Mouse (Mus musculus) megakaryocyte-erythroid progenitor cell, adult 5-6 weeks (primary cell): ENCODE results near the gene Elmo1. TPM values are rescaled to one million over a fixed set of nuclear protein-coding genes. Genes with fewer than 3 reads are reported as not detected.

Experiments
- ATAC-seq: replicated peaks from 2 replicates; pipeline ENCODE4 v1.8.0; 2016; ENCODE audit warnings: mild to moderate bottlenecking, inconsistent platforms; ENCODE audit not compliant: severe bottlenecking, poor library complexity, low FRiP score, low TSS enrichment
- total RNA-seq, 2 experiments: library from RNA; stranded (forward) in 1 of 2; stranded (reverse) in 1 of 2; fragments of 200-1000, 215-1000 nt in 1 of 2; fragments of >200 nt in 1 of 2; fragmentation: Nextera tagmentation in 1 of 2; gene quantifications; 2 replicates each; pipeline ENCODE4 v1.2.3; 2014 to 2017

The Elmo1 gene
- total RNA-seq, 2 experiments from 2014 or later: 13.0 to 23.4 TPM

DNA sequence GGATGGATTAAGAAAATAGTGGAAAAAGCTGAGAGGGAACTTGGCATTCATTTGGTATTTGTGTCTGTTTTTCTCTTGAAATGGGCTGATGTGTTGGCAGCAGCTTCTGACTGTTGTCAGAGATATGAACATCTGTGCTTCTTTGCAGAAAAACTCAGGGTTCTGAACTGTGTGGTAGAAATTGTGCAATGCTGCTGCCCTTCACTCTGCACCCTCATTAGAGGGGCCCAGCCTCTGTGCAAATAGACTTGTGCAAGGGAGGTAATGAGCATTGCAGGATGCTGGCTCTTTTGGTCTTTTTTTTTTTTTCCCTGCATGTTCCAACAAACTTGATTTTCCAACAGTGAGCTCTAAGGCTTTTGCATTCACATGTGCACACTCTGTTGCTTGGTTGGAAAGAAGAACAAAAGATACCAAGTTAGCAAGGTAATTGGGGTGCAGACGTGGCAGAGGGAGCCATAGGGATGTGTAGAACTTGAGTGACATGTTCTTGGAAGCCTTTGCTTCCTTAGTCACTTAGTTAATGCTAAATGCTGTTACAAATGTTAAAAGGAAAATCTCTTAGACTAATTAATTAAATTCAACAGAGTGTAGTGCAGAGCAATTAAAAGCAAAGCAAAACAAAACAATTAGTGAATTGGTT is 26.6 kb downstream of the Elmo1 start:
- ATAC-seq: peak; percentile 49; the same call in 1 of the 2 replicates

DNA sequence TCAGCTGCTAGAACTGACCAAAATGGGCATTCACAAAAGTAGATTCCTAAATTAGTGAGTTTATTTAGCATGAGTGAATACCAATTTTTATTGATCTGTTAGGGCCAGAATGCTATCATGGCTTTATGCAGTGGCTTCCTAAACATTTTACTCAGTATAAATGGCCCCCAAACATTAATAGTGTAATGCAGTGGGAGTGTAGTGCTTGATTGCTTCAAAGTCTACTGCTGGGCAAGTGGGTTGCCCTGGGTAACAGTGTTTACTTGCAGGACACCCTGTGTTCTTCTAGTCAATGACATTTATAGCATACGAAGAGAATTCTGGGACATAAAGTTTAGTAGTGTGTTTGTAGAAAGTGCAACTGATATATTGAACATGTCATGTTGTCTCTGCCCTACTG is 27.3 kb downstream of the Elmo1 start:
- no peak for ATAC-seq

DNA sequence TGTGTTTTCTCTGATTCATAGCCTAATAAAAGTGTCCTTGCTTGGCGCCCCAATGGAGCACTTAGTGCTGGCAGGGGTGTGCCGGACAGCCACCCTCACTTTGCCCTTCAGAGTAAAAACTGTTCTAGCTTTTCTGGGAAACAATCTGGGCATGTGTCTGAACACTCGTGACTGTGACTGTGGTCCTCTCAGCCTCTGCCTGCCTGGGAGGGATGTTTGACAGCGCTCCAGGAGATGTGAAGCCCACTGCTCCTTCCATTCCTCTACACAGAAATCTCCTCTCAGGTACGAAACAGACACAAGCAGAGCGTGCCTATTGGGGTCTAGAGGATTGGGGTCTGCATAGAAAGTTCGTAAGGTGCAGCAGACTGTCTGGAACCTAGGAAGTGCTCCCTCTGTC is 28.5 kb downstream of the Elmo1 start:
- ATAC-seq: no peak

DNA sequence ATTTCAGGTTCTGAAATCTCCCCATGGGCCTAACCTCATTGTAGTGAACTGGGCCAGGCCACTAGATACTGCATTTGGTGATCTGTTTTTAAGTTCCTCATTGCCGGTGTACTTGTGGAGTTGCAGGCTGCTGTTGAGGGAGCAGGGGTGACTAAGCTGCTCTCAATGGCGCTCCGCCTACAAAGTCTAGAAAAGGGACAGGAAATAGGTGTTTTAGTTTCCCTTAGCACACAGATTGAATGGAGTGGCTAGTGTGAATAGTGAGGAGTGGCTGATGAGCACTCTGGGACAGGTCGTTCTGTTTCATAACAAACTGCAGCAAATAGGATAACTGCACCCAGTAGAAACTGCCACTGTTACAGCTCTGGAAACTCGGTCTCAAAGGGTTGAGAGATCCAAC is 30.3 kb downstream of the Elmo1 start:
- ATAC-seq: peak; percentile 44; the same call in 1 of the 2 replicates

DNA sequence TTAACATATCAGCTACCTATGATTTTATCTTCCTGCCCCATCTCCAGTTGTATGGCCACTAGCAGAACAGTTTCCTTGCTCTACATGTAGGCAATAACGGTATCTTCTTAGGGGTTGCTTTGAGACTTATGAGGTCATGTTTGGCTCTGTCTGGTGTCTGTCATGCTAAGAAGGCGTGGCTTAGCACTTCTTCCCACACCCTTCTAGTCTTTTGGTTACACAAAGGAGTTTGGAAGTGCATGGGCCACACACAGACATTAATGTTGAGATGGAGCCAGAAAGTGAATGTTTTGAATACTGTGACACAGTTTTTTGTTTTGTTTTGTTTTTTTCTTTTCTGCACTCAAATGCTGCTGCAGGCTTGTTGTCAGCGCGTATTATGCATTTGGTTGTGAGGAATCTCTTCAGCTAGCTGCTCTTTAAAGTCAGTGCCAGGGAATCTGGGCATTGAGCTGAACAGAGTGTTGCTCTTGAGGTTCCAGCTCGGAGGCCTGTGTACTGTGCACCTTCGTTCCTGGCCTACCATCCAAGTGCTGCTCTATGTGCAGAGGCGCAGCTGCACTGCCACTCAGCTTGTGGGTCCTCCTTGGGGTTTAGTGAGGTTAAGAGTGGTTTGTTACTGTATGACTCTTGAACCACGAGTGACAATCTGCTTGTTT is 31.1 kb downstream of the Elmo1 start:
- peak; percentile 67 for ATAC-seq

DNA sequence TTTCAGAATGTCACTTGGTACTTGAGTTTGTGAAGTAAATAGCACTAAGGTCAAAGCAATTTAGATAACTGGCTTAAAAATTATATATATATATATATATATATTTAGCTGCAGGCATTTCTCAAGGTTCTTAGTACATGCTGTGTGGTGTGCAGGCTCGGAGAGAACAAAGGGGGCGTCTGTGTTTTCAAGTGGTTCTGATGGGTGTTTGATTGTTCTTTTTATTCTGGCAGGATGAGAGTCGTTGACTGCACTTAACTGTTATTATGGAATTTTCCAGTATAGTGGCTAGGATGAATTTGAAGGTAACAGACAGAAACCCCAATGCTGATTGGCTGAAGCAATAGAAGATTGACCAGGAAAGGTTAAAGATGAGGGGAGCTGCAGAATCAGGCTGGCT is 33.6 kb downstream of the Elmo1 start:
- ATAC-seq: no peak

DNA sequence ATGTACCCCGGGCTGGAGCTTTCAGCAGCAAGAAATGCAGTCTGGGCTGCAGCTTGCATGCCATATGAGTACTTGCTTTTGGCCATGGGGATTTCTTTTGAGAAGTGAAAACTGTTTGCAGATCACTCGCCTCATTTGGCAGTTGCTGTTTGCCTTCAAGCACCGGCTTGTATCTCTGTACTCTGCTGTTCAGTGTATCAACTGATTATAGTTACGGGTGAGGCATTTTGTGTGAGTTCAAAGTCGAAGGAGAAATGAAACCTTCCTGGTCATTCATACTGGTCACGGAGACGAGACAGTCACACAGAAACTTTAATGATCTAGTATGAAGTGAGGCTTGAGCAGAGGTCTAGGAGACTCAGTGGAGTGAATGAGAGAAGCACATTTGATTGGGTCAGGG is 34.6 kb downstream of the Elmo1 start:
- no peak for ATAC-seq

DNA sequence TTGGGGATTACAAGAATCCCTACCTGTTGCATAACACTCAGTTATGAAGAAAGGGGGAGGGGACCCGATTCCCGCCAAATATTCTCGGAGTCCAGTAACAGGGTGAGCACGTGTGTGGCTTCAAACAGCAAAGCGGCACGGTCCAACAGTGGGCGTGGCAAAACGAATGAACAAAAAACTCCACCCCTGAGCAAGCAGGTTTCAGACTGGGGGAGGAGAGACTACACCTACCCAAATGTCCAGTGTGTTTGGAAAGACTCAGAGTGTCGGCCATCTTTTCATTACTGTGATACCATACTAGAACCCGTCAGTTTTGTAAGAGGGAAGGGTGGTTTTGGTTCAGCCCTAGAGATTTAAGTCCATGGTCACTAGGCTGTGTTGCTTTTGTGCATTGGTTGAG is 35.4 kb downstream of the Elmo1 start:
- ATAC-seq: no peak

DNA sequence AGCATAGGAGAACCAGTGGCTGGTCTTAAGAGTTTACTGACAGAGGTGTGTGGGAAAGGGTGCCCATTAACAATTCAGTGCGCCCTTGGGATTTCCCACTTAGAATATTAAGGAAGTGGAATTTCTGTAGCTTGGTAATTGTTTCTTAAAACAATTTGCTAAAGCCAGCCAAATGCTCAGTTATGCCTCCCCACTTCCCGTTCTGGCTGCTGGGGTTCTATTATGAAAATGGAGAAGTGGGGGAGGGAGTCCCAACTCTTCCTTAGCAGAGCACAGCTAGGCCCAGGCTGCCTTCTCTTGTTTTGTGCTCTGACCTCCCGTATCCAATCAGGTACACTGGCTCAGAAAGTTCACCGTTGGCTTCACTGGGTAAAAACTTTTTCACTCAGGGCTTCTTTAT is 37.2 kb downstream of the Elmo1 start:
- no peak for ATAC-seq

DNA sequence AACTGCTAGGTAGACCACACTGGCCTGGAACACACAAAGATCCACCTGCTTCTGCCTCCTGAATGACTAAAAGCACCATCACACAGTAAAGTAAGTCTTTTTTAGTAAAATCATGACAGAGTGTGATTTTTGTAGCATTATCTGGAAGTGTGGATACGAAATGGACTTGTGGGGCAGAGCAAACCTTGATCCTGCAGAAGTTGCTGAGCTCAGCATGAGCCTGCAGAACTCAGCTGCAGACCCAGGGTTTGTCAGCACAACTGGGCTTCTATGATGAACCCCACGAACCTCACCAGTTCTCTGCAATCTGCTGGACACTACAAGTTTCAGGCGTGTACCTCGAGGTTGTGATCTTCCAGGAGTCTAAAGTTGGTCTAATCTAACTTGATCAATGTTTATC is 37.7 kb downstream of the Elmo1 start:
- ATAC-seq: no peak

DNA sequence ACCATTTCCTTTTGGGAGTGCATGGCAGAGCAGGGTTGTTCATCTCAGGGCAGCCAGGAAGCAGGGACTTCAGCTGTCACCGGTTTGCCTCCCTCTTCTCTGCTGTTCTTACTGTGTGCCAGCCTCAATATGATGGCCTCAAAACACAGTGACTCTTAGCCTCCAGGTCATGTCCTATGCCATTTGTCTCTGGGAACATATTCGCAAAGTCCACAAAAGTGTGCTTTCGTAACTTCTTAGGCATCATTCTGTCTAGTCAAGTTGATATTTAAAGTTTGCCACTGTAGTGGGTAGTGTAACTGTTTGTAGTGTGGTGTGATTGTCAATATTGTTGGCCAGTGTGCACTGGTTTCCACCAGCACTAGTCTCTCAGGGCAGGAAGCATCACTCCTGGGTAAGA is 40.3 kb downstream of the Elmo1 start:
- ATAC-seq: no peak

DNA sequence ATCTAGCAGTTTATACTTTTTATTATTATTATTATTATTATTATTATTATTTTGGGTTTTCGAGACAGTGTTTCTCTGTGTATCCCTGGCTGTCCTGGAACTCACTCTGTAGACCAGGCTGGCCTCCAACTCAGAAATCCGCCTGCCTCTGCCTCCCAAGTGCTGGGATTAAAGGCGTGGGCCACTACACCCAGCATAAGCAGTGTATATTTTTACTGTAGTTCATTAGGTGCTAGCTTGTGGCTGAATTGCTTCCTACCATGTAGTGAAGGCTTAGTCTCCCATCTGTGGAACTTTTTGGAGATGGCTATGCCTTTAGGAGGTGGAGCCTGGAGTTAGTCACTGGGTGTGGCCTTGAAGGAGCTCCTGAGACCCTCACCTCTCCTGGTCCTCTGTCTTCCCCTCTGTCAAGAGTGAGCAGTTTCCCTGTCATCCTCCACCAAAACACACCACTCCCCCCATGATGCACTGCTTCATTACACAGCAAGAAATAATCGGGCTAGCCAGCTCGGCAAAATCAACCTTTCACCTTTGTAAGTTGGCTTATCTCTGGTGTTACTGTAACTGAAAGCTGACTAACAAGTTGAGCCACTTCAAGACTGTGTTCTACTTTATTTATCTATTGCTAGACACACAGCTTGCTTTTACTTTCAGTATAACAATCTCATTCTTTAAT is 41.1 kb downstream of the Elmo1 start:
- peak; percentile 74 for ATAC-seq

DNA sequence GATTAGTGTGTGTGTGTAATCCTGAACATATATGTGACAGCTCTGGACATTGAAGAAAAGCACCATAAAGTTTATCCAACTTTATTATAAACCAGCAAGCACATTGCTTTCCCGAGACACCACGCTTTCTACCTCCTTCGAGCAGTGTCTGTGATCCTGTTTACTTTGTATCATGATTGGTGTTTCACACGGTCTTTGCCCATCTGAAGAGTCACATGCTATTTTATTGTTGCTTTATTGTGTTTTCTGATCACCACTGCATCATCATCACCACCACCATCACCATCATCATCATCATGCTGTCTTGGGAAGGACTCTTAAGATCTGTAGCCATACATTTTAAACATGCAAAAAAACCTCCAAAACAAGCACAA is 41.6 kb downstream of the Elmo1 start:
- no peak for ATAC-seq

DNA sequence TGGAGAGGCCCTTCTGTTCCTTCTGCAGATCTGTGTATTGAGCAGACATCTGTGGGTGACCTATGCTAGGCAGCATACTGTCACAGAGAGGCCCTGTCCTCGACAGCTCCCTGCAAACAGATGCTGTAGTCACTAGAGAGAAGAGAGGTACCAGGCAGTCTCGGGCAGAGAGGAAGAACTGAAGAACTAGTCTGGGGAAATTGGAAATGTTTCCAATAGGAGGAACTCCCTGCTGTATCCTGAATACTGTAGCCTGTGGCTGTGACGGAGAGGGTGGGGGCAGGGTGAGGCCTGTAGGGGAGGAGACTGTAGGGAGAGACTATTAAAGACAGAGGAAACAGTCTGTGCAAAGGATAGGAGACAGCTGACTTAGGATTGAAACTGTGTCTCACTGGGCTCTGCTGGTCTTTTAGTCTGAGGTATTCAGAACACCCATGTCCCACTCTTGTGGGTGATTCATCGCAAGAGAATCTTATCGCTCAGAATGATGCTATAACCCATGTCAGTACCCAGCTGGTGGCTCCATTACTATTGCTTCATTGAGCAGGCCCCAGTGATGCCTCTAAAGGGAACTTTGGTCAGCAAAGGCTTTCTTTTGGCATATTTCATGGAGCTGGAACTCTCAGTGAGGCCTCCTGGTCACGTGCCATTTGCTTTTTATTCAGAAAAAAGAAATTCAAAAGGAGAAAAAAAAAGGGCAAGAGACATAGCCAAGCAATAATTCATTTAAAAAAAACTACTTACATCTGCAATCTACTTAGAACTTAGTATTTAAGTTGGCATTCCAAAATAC is 43.4 kb downstream of the Elmo1 start:
- ATAC-seq: no peak

DNA sequence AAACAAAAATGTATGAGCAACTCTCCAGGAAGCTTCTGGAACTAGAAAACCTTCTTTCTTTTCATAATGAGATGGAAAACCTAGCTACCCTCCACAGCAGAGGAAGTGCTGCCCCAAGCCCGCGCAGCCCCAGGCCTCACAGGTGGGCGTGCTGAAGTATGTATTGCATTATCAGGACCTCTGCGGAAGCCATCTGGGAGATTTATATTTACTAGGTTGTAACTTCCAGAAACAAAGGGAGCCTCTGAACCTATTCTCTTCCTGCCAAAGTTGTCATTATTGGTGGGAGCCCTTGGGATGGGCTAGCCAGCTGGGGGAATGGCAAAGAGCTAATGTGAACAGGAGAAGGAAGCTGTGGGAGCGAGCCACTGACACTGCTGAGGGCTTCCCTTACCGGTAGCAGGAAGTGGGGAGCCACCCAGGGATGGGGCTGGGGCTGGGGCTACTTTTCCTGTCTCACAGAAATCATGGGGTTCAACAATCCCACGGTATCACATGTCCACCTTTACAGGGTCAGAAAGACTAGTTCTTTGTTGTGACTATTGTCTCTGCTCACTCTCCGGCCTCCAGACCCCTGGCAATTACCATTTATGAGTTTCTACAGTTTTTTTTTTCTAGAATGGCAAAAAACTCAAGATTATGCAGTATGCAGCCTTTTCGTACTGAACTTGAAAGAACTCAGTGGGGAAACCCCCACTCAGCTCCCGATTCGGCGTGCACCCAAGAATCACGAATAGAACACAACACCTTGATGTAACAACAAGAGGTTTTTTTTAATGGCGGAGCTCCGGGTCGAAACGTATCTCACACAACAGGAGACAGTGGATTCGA is 44.2 kb downstream of the Elmo1 start:
- ATAC-seq: no peak

DNA sequence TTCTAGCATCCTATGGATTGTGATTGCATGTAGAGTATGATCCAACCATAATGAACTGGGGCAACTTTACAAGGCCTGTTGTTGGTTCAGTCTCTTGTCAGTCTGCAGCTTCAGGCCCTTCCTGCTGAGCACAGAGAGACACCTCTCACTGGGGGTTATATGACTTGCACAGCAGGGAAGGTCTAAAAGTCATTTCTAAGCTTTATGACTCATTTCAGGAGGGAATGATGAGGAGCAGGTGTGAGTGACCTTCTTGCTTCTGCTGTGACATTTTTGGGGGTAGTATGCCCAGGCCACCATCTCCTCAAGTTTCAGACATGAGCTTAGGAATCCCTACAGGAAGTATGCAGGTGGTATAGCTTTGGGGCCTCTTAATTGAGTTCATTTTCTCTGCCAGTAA is 46.4 kb downstream of the Elmo1 start:
- ATAC-seq: no peak

DNA sequence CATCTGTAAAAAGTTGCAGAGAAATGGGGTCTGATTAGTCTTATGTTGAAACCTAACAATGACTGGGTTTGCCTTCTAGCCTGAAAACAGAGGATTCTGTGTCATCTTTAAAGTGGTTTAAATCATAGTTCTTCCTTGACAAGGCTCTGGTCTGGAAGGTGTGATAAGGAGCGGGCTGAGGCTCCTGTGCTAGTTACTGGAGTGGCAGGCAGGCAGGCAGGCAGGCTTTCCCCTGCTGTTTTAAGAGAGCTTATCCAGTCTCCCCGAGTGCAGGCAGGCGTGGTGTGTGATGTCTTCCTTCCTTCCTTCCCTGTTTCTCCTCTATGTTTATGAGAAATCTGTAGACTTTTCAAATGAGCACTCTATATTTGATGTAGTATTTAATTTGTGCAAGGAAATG is 48.1 kb downstream of the Elmo1 start:
- ATAC-seq: peak; percentile 96

DNA sequence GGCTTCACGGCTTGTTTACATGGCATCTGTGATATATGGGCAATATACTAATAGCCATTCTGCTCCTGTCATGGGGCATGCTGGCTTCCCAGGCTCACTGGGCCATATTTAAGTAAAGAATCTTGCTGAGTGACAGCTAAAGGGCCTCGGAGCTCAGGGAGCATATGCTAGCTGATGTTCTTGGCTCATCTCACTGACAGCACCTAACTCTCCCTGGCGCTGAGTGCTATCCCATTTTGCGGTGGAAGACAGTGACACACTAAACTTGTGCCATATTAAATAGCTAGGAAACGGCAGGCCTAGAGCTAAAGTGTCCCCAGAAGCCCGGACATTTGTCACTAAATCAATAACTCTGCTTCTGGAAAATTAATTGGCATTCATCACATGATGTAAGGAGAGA is 48.7 kb downstream of the Elmo1 start:
- ATAC-seq: no peak

DNA sequence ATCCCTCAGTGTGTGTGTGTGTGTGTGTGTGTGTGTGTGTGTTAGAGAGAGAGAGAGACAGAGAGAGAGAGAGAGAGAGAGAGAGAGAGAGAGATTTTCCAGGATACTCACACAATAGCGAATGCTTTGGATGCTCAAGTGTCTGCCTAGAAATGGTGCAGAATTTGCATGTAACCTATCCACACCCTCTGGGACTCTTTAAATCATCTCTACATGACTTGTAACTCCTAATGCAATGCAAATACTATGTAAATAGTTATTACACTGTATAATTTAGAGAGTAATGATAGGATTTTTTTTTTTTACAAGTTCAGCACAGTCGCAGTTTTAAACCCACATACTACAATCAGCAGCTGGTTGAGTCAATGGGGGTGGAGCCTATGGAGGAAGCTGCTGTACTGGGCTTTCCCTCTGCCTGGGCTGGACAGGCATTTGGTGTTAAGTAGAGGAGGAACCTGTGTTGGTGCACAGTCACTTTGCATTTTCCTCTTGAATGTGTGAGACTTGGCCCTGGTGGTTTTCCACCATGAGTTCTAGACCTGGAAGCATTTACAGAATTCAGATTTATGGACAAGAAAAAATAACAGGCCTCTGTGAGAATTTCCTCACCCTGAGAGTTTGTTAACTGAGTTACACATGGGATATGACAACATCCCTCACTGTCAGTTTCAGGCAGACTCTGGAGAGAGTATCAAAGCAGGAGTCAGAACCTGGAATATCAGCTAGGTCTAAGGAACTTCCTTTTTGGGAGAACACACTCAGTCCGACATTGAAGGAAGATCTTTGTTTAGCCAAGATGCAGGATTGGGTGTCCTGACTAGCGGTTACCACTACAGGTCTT is 49.6 kb downstream of the Elmo1 start:
- ATAC-seq: no peak
